Mouse (Mus musculus) spleen, adult 2 months (tissue): ENCODE results near the gene Impdh1.

Experiments
- CTCF ChIP-seq: fragments of 200-500 bp; IDR thresholded peaks from 2 replicates; pipeline ENCODE4 v1.5.1; 2011; ENCODE audit warnings: mild to moderate bottlenecking, inconsistent platforms; ENCODE audit not compliant: insufficient read depth, insufficient read length, insufficient replicate concordance; ENCODE audit errors: extremely low read depth
- POLR2A ChIP-seq: fragments of 200-500 bp; IDR thresholded peaks from 2 replicates; pipeline ENCODE4 v1.6.1; 2011; ENCODE audit warnings: low read depth, low read length, inconsistent platforms

DNA sequence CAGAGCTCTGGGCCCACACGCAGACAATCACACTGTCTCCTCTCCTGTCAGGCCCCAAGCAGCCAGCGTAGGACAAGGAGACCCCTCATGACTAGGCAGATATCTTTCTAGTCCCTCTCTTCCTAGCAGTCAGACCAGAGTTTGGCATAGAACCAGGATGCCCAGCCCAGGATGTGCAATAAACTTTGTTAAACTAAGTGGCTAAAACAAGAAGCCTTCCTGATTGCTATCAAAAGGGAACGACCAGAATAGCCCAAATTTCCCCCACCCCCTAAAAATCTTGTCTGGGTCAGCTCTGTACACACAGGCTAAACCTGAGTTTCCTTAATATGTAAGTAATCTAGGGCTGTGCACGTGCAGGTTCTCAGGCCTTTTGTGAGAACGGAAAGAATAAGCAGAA lies 8.0 kb downstream of the Impdh1 start:
- TF ChIP-seq POLR2A: no peak
- TF ChIP-seq CTCF: no peak
